Mouse (Mus musculus): ENCODE results near the gene Prox2. TPM values are rescaled to one million over a fixed set of nuclear protein-coding genes. Genes with fewer than 3 reads are reported as not detected.
"Not testable (repeated sequence)": the region's sequence is repeated elsewhere in the genome, so short reads cannot be mapped to it uniquely, and the experiment has no call there.

Prox2 gene
- polyA plus RNA-seq, 1 experiment from 2014 or later = 2.4 TPM

DNA sequence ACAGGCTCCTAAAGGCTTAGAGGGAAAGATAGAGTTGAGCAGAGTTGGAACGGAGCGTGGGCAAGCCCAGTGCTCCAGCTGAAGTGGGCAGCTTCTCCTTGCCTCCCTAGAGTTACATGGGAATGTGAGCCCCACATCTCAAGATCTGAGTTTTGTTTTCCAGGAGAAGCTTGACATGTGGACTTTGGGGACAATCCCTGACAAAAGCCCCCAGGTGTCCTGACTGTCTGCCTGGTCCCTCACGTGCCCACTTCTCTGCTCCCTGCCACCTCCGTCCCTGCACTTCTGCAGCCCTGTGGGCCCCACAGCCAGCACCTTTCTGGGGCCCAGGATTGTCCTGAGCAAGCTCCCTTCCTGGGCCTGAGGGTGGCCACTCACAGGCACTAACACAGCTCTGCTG lies 34.3 kb upstream of the Prox2 start:
- 88% methylated on average over 4 of the region's 4 CpGs for WGBS
- H3K4me1 ChIP-seq = no peaks in the 10 kb centered on the region
- H3K27me3 ChIP-seq = no peaks in the 10 kb centered on the region
- no peaks in the 10 kb centered on the region for H3K9me3 ChIP-seq (replicated peaks)
- H3K4me3 ChIP-seq = no peak overlapping the region
- H3K36me3 ChIP-seq (ENCODE audit: poor library complexity, severe bottlenecking) = no peaks in the 10 kb centered on the region
- H3K4me2 ChIP-seq = no peak overlapping the region
- no peak for ATAC-seq
- no peak overlapping the region for H3K27ac ChIP-seq
- no peak overlapping the region for H3K9ac ChIP-seq

DNA sequence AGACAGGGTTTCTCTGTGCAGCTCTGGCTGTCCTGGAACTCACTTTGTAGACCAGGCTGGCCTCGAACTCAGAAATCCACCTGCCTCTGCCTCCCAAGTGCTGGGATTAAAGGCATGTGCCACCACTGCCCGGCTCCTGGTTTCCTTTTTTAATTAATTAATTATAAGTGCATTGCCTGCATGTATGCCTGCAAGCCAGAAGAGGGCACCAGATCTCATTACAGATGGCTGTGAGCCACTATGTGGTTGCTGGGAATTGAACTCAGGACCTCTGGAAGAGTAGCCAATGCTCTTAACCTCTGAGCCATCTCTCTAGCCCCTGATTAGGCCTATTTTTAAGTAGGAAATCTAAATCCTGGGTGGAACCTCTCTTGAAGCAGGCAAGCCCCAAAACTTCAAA lies 33.7 kb upstream of the Prox2 start:
- H3K4me3 ChIP-seq = not testable (repeated sequence)
- WGBS = 62% methylated on average over 2 of the region's 2 CpGs

DNA sequence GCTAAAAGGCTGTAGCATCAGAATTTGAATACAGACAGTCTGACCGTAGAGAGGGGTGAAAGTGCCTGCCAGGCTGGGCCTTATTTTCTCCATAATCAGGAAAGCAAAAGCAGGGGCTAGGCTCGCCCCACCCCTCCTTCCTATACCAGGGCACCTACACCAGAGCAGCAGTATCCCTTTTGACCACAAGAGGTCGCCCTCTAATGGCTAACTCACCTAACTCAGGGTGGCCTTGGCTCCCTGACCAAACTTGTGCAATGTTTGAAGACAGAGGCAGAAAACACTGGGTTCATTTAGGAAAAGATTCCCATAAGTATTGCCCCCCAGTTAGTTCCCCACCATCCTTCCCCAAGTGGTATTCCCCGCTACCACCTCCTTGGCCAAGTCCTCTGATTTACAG lies 32.2 kb upstream of the Prox2 start:
- H3K9me3 ChIP-seq (replicated peaks) = no peaks in the 10 kb centered on the region
- no peaks in the 10 kb centered on the region for H3K36me3 ChIP-seq (ENCODE audit: poor library complexity, severe bottlenecking)
- no peak overlapping the region for H3K4me3 ChIP-seq
- no peaks in the 10 kb centered on the region for H3K27me3 ChIP-seq
- no peak overlapping the region for H3K9ac ChIP-seq
- WGBS = 15% methylated on average over 4 of the region's 4 CpGs
- no peak overlapping the region for H3K4me2 ChIP-seq
- no peak overlapping the region for H3K27ac ChIP-seq
- peak; percentile 77; the same call in 1 of the 2 replicates for ATAC-seq
- no peaks in the 10 kb centered on the region for H3K4me1 ChIP-seq

More for the DNA sequence above, 33.7 kb upstream of the Prox2 start:
- not testable (repeated sequence) for H3K4me2 ChIP-seq; ATAC-seq; H3K9me3 ChIP-seq (replicated peaks); H3K36me3 ChIP-seq (ENCODE audit: poor library complexity, severe bottlenecking); H3K9ac ChIP-seq; H3K4me1 ChIP-seq; H3K27ac ChIP-seq; H3K27me3 ChIP-seq

DNA sequence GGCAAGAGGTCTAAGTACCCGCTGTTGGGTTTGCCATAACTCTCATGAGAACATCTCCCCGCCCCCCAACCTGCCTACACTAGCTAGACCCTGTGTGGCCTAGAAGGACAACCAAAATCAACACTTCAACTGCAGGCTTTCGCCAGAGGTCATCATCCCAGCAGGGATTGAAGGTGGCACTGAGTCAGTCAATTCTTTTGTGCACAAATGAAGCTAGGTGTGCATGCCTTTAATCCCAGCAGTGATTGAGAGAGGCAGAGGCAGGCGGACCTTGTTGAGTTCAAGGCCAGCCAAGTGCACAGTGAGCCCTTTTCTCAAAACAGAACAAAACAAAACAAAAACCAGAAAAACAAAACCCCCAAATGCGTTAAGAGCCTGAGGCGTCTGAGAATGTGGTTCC lies 30.5 kb upstream of the Prox2 start:
- H3K36me3 ChIP-seq (ENCODE audit: poor library complexity, severe bottlenecking) = peaks cover under 1% of the 10 kb centered on the region
- no peak overlapping the region for H3K4me3 ChIP-seq
- H3K9ac ChIP-seq = no peak overlapping the region
- WGBS = 77% methylated on average over 6 of the region's 6 CpGs
- H3K27me3 ChIP-seq = no peaks in the 10 kb centered on the region
- no peak overlapping the region for H3K4me2 ChIP-seq
- ATAC-seq = no peak
- no peak overlapping the region for H3K27ac ChIP-seq
- H3K9me3 ChIP-seq (replicated peaks) = no peaks in the 10 kb centered on the region
- no peaks in the 10 kb centered on the region for H3K4me1 ChIP-seq

DNA sequence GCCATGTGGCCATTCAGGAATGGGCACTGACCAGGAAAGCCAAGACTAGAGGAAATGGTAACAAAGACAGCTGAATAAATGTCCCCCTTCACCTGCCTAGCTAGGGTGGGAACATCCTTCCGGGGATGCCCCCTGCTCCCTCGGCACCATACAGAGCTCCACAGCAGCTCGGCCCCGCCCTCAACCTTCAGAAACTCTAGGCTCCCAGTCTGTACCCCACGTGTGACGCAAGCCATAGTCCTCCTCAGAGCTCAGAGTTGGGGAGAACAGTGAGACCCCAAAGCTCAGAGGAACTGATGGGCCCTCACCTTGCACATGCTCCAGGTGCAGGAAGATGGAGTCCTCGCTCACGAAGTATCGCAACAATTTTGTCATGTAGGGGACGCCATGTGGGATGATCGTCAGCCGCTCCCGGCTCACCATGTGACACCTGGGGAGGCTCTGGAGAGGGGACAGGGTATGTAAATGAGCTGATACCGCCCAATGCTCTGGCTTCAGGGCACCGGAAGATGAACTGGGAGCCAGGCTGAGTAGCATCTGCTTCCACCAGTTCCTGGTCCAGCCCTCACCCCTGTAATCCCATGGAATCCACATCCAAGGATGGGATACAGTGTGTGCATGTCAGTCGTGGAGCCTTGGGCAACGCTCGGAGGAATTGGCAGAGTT lies 29.6 kb upstream of the Prox2 start:
- Histone ChIP-seq H3K9me3 (replicated peaks) (no peaks in the 10 kb centered on the region), H3K27me3 (no peaks in the 10 kb centered on the region), H3K9ac (no peak overlapping the region), H3K27ac (no peak overlapping the region), H3K4me2 (no peak overlapping the region), H3K36me3 (ENCODE audit: poor library complexity, severe bottlenecking) (peaks cover 10% of the 10 kb centered on the region), H3K4me1 (no peaks in the 10 kb centered on the region), H3K4me3 (no peak overlapping the region)
- WGBS = 54% methylated on average over 18 of the region's 18 CpGs
- no peak for ATAC-seq

DNA sequence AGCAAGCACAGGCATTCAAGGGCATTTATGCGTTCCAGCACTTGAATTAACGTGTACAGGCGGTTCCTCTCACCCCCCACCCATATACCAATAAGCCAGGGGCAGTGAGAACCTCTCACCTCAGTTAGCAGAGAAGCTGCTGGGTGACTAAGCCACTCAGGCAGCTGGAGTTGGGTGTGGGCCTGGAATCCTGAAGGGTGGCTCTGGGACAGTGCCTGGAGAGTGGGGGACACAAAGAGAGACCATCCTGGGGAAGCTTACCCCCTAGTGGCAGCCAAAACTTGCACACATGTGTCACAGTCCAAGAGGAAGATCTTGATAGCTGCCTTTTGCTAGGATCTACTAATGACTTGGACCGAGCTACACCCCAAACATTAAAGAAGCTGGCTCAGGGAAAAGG lies 26.1 kb upstream of the Prox2 start:
- peaks cover 40% of the 10 kb centered on the region for H3K36me3 ChIP-seq (ENCODE audit: poor library complexity, severe bottlenecking)
- H3K4me3 ChIP-seq = no peak overlapping the region
- no peaks in the 10 kb centered on the region for H3K9me3 ChIP-seq (replicated peaks)
- no peak overlapping the region for H3K27ac ChIP-seq
- no peak for ATAC-seq
- WGBS = 85% methylated on average over 4 of the region's 4 CpGs
- no peaks in the 10 kb centered on the region for H3K27me3 ChIP-seq
- no peak overlapping the region for H3K9ac ChIP-seq
- no peaks in the 10 kb centered on the region for H3K4me1 ChIP-seq
- no peak overlapping the region for H3K4me2 ChIP-seq

DNA sequence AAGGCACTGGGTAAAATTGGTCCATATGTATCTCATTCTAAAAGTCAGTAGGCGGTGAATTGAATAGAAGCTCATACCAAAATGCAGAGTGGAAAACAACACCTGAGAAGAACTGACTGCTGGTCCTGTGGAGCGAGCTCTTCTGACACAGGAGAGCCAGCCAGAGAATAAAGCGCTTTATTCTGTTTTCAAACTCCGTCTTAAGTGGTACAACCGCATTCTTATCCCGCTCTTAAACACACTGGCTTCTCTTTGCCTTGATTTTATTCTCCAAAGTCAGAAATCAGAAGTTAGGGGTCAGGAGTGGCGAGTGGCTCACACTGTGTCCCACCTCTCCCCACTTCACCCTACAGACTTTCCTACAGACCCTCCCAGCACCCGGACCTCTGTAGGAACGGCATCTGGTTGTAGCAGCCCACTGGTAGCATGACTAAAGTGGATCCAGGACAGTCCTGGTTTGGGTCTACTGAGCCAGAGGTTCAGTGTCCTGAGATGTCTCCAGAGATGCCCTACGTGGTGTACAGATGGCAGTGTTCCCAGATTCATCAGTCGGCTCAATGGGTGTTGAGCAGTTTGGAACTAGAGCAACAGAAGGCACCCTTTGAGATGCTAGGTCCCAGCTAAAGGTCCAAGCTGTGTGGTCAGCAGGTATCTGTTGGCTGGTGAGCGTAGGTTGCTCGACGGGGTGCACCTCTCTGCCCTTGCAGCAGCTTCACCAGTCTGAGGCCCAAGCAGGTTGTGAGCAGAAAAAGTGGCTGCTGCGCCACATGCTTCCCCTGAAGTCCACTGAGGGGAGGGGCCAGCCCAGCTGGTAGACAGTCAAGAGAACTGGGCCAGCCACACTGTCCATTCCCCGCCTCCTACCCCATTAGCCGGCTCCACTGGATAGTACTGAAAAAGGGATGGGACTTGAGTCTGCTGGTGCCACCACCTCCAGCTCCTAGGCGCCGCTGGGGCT lies 25.2 kb upstream of the Prox2 start:
- Histone ChIP-seq H3K27ac (no peak overlapping the region), H3K36me3 (ENCODE audit: poor library complexity, severe bottlenecking) (peaks cover 49% of the 10 kb centered on the region), H3K4me2 (no peak overlapping the region), H3K9me3 (replicated peaks) (no peaks in the 10 kb centered on the region), H3K9ac (no peak overlapping the region), H3K4me1 (no peaks in the 10 kb centered on the region), H3K27me3 (no peaks in the 10 kb centered on the region), H3K4me3 (no peak overlapping the region)
- ATAC-seq = no peak
- 83% methylated on average over 19 of the region's 19 CpGs for WGBS

DNA sequence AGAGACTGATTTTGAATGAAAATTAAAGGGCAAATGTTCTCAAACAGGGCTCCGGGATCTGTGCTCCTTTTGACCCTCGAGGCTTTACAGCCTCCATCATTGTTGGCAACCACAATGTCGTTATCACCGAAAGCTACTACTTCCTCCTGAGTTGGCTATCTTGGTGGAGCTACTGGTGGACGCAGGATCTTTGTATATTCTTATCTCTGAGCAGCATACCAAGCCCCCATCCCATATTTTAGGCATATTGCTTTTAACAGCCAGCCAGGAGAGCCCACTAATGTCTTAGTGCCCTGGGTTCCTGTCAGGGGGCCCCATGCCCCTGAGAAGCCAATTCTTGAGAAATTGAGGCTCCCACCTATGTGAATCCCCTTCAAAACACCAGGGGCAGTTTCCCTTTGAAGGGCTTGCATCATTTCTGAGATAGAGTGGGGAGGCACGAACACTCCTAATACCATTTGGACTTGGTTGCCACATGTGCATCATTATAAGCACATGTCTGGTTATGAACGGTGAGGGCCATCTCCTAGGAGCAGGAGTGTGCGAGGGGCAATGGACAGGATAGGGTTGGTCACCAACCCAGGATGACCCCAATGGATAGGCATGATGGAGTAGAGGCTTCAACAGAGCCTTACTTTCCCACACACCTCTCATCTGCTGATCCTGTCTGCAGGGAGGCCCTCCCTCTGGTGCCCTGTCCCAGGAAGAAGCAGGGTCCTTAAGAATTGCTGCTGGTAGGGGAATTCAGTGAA lies 23.7 kb upstream of the Prox2 start:
- ATAC-seq = no peak
- H3K9me3 ChIP-seq (replicated peaks) = no peaks in the 10 kb centered on the region
- 93% methylated on average over 8 of the region's 8 CpGs for WGBS
- H3K27me3 ChIP-seq = no peaks in the 10 kb centered on the region
- H3K4me1 ChIP-seq = no peaks in the 10 kb centered on the region
- no peak overlapping the region for H3K9ac ChIP-seq
- peaks cover 64% of the 10 kb centered on the region for H3K36me3 ChIP-seq (ENCODE audit: poor library complexity, severe bottlenecking)
- no peak overlapping the region for H3K4me3 ChIP-seq
- H3K27ac ChIP-seq = no peak overlapping the region
- no peak overlapping the region for H3K4me2 ChIP-seq

DNA sequence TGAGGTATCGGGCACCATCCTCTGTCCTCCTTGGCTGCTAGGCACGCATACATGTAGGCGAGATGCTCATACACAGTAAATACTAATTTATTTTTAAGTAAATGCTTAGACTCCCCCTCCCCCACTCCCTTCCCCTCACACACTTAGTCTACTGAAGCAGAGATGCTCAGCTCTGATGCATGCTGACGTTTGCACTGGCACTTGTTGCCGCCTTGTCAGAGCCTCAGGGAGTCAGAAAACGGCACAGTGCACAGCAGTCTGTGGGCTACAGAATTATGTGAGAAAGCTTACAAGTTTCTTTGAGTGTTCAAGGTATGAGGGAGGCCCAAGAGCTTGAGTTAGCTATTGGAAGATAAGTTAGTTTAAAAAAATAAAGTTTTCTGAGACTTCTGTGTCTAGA lies 20.8 kb upstream of the Prox2 start:
- H3K4me2 ChIP-seq = no peak overlapping the region
- no peaks in the 10 kb centered on the region for H3K9me3 ChIP-seq (replicated peaks)
- H3K4me1 ChIP-seq = no peaks in the 10 kb centered on the region
- ATAC-seq = no peak
- WGBS = 91% methylated on average over 6 of the region's 6 CpGs
- no peaks in the 10 kb centered on the region for H3K27me3 ChIP-seq
- no peak overlapping the region for H3K9ac ChIP-seq
- no peak overlapping the region for H3K4me3 ChIP-seq
- H3K36me3 ChIP-seq (ENCODE audit: poor library complexity, severe bottlenecking) = peaks cover 90% of the 10 kb centered on the region
- H3K27ac ChIP-seq = no peak overlapping the region

DNA sequence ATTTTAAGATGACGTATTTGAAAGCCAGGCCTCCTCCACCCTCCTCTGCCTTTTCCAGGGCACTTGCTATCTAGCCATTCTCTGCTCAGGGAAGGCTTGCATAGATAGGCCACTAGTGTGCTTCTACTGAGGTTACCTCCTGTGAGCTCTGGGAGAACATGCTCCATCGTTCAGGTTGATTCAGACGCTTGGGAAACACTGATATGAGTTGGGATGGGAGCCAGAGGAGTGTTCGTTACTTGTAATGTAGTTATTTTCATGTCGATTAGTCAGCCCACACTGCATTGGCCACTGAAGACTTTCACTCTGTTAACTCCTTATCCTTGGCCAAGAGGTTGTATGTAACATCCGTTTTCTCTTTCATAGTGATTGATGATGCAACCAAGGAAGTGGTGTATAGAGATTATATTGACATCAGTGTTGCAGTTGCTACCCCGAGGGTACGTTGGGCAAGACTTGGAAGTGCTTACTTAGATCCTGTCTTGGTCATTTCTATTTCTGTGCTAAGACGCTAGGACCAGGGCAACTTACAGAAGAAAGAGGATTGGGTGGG lies 18.9 kb upstream of the Prox2 start:
- peaks cover 89% of the 10 kb centered on the region for H3K36me3 ChIP-seq (ENCODE audit: poor library complexity, severe bottlenecking)
- ATAC-seq = no peak
- no peak overlapping the region for H3K9ac ChIP-seq
- WGBS = 95% methylated on average over 9 of the region's 9 CpGs
- H3K27me3 ChIP-seq = no peaks in the 10 kb centered on the region
- no peaks in the 10 kb centered on the region for H3K9me3 ChIP-seq (replicated peaks)
- no peak overlapping the region for H3K27ac ChIP-seq
- no peak overlapping the region for H3K4me2 ChIP-seq
- no peak overlapping the region for H3K4me3 ChIP-seq
- H3K4me1 ChIP-seq = no peaks in the 10 kb centered on the region

DNA sequence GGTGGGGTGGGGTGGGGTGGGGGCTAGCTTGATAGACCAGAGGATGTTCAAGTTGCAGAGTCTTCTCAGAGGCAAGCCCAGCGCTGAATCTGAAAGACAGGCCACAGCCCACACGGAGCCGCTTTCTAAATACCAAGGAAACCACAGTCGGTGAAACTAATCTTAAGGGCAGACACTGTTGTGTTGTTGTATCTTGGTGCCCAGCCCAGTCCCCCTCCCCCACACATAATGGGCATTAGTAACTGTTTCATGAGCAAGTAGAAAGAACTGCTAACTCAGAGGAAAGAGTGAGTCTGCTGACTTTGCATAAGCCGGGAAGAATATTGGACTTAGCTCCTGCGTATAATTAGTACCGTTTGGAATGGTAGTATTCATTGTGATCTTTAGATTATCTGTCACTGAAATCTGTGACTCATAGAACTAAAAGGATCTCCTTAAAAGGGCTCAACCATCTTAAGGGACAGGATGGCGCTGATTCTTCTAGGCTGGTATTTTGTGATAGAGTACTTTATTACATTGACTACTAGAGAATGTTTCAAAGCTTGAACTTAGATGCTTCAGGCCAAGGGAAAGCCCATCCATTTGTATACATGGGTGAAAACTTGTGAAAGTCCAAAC lies 16.5 kb upstream of the Prox2 start:
- no peak for ATAC-seq
- WGBS = 85% methylated on average over 8 of the region's 8 CpGs
- no peak overlapping the region for H3K9ac ChIP-seq
- no peak overlapping the region for H3K4me3 ChIP-seq
- H3K27me3 ChIP-seq = no peaks in the 10 kb centered on the region
- H3K4me2 ChIP-seq = no peak overlapping the region
- no peak overlapping the region for H3K27ac ChIP-seq
- no peaks in the 10 kb centered on the region for H3K4me1 ChIP-seq
- H3K36me3 ChIP-seq (ENCODE audit: poor library complexity, severe bottlenecking) = peaks cover 89% of the 10 kb centered on the region
- no peaks in the 10 kb centered on the region for H3K9me3 ChIP-seq (replicated peaks)
